Mouse (Mus musculus) granulocyte monocyte progenitor cell, adult 5-6 weeks (primary cell): ENCODE data around the gene Ift74. TPM values are rescaled to one million over a fixed set of nuclear protein-coding genes. Genes with fewer than 3 reads are reported as not detected.
"Not testable (repeated sequence)": the region's sequence is repeated elsewhere in the genome, so short reads cannot be mapped to it uniquely, and the experiment has no call there.

ENCODE experiments used
- ATAC-seq: replicated peaks from 2 replicates; pipeline ENCODE4 v1.8.0; 2016; ENCODE audit warnings: mild to moderate bottlenecking, moderate TSS enrichment, inconsistent platforms; ENCODE audit not compliant: poor library complexity, severe bottlenecking
- total RNA-seq, 2 experiments: library from RNA; stranded (forward) in 1 of 2; stranded (reverse) in 1 of 2; fragments of 200-712, 200-1000 nt in 1 of 2; fragments of >200 nt in 1 of 2; fragmentation: Nextera tagmentation in 1 of 2; gene quantifications; 2 replicates each; pipeline ENCODE4 v1.2.3; 2014 to 2017

The Ift74 gene
- total RNA-seq, 2 experiments from 2014 or later, result 6.1 to 6.9 TPM

GRCm38 (mm10) chr4:94689804-94690203 lies 75.5 kb downstream of the Ift74 start:
- ATAC-seq, result not testable (repeated sequence)

GRCm38 (mm10) chr4:94691078-94691477 lies 76.8 kb downstream of the Ift74 start:
- no peak for ATAC-seq

GRCm38 (mm10) chr4:94692175-94692574 lies 77.9 kb downstream of the Ift74 start:
- no peak for ATAC-seq

- ATAC-seq, result no peak
These were observed 82.1 kb downstream of the Ift74 start for GRCm38 (mm10) chr4:94696368-94696767.

GRCm38 (mm10) chr4:94711002-94711401 lies 96.7 kb downstream of the Ift74 start:
- no peak for ATAC-seq

GRCm38 (mm10) chr4:94711426-94711825 lies 97.1 kb downstream of the Ift74 start:
- no peak for ATAC-seq

- ATAC-seq, result no peak
These were observed 99.5 kb downstream of the Ift74 start for GRCm38 (mm10) chr4:94713741-94714140.

- no peak for ATAC-seq
These were observed 100.9 kb downstream of the Ift74 start for GRCm38 (mm10) chr4:94715166-94715565.

GRCm38 (mm10) chr4:94725799-94726198 lies 111.5 kb downstream of the Ift74 start:
- ATAC-seq, result no peak

GRCm38 (mm10) chr4:94732721-94733120 lies 118.4 kb downstream of the Ift74 start:
- ATAC-seq, result no peak

- no peak for ATAC-seq
These were observed 123.3 kb downstream of the Ift74 start for GRCm38 (mm10) chr4:94737326-94738295.

GRCm38 (mm10) chr4:94738838-94739731 lies 124.8 kb downstream of the Ift74 start, which contains the start of gene Tek:
Tek (plus strand) TSS chr4:94739289.
- ATAC-seq, result peak; percentile 46

- ATAC-seq, result no peak
These were observed 127.5 kb downstream of the Ift74 start for GRCm38 (mm10) chr4:94741824-94742223.

Other genes starting within 250 kb of the Ift74 start
- not detected in 2 replicates for gene Gm10306, start 57.9 kb upstream of the Ift74 start, total RNA-seq (2014; fragmentation: Nextera tagmentation)
- 2.5 TPM in 1 of 2 replicates, not detected in the other for gene Gm10306, start 57.9 kb upstream of the Ift74 start, total RNA-seq (2017)
- gene Caap1, start 57.7 kb upstream of the Ift74 start, total RNA-seq (2014; fragmentation: Nextera tagmentation), result 14.9 and 15.5 TPM in 2 replicates
- gene Caap1, start 57.7 kb upstream of the Ift74 start, total RNA-seq (2017), result 21.1 and 22.4 TPM in 2 replicates
- 47.7 and 56.4 TPM in 2 replicates for gene Plaa, start 11.2 kb upstream of the Ift74 start, total RNA-seq (2014; fragmentation: Nextera tagmentation)
- 99.2 and 119 TPM in 2 replicates for gene Plaa, start 11.2 kb upstream of the Ift74 start, total RNA-seq (2017)
- gene Lrrc19, start 35.7 kb downstream of the Ift74 start, total RNA-seq (2014; fragmentation: Nextera tagmentation), result not detected in 2 replicates
- not detected in 2 replicates for gene Lrrc19, start 35.7 kb downstream of the Ift74 start, total RNA-seq (2017)
- 0.26 and 0.84 TPM in 2 replicates for gene Tek, start 124.8 kb downstream of the Ift74 start, total RNA-seq (2014; fragmentation: Nextera tagmentation)
- 0.36 and 4.4 TPM in 2 replicates for gene Tek, start 124.8 kb downstream of the Ift74 start, total RNA-seq (2017)